Mouse (Mus musculus): ENCODE results near the gene Stx11. TPM values are rescaled to one million over a fixed set of nuclear protein-coding genes. Genes with fewer than 3 reads are reported as not detected.

The Stx11 gene
- polyA plus RNA-seq, 1 experiment, result 10.5 TPM

- H3K27ac ChIP-seq (ENCODE audit: control insufficient read depth, insufficient read depth, low read length), result no peak overlapping the region
- WGBS, result 83% methylated on average over 25 of the region's 25 CpGs
- H3K36me3 ChIP-seq (ENCODE audit: control insufficient read depth, insufficient read depth, low read length), result no peaks in the 10 kb centered on the region
- TF ChIP-seq POLR2A (IDR thresholded peaks at IDR 0.05; ENCODE audit: control insufficient read depth, extremely low read depth, insufficient read depth, low read length, poor library complexity) (no peak), CTCF (IDR thresholded peaks at IDR 0.05; ENCODE audit: borderline replicate concordance, control insufficient read depth, extremely low read depth, insufficient read depth, low read length, poor library complexity) (no peak)
- H3K4me1 ChIP-seq (replicated peaks; ENCODE audit: control insufficient read depth, insufficient read depth, low read length), result no peaks in the 10 kb centered on the region
- DNase-seq, result no peak
- H3K4me3 ChIP-seq (ENCODE audit: control insufficient read depth, insufficient read depth, low read length), result no peak overlapping the region
- no peaks in the 10 kb centered on the region for H3K27me3 ChIP-seq (ENCODE audit: control insufficient read depth, insufficient read depth, low read length)
These were observed 29.4 kb upstream of the Stx11 start for GRCm38 (mm10) chr10:12993411-12994039.

GRCm38 (mm10) chr10:12991953-12992352 lies 27.9 kb upstream of the Stx11 start:
- Histone ChIP-seq H3K36me3 (ENCODE audit: control insufficient read depth, insufficient read depth, low read length) (no peaks in the 10 kb centered on the region), H3K27ac (ENCODE audit: control insufficient read depth, insufficient read depth, low read length) (no peak overlapping the region), H3K4me3 (ENCODE audit: control insufficient read depth, insufficient read depth, low read length) (no peak overlapping the region), H3K4me1 (replicated peaks; ENCODE audit: control insufficient read depth, insufficient read depth, low read length) (no peaks in the 10 kb centered on the region), H3K27me3 (ENCODE audit: control insufficient read depth, insufficient read depth, low read length) (no peaks in the 10 kb centered on the region)
- 64% methylated on average over 5 of the region's 5 CpGs for WGBS
- no peak for TF ChIP-seq POLR2A (IDR thresholded peaks at IDR 0.05; ENCODE audit: control insufficient read depth, extremely low read depth, insufficient read depth, low read length, poor library complexity)
- TF ChIP-seq CTCF (IDR thresholded peaks at IDR 0.05; ENCODE audit: borderline replicate concordance, control insufficient read depth, extremely low read depth, insufficient read depth, low read length, poor library complexity), result no peak
- DNase-seq, result no peak

- H3K27me3 ChIP-seq (ENCODE audit: control insufficient read depth, insufficient read depth, low read length), result no peaks in the 10 kb centered on the region
- no peaks in the 10 kb centered on the region for H3K4me1 ChIP-seq (replicated peaks; ENCODE audit: control insufficient read depth, insufficient read depth, low read length)
- TF ChIP-seq CTCF (IDR thresholded peaks at IDR 0.05; ENCODE audit: borderline replicate concordance, control insufficient read depth, extremely low read depth, insufficient read depth, low read length, poor library complexity) (no peak), POLR2A (IDR thresholded peaks at IDR 0.05; ENCODE audit: control insufficient read depth, extremely low read depth, insufficient read depth, low read length, poor library complexity) (no peak)
- no peak for DNase-seq
- WGBS, result 27% methylated on average over 4 of the region's 4 CpGs
- no peaks in the 10 kb centered on the region for H3K36me3 ChIP-seq (ENCODE audit: control insufficient read depth, insufficient read depth, low read length)
- H3K27ac ChIP-seq (ENCODE audit: control insufficient read depth, insufficient read depth, low read length), result no peak overlapping the region
- no peak overlapping the region for H3K4me3 ChIP-seq (ENCODE audit: control insufficient read depth, insufficient read depth, low read length)
These were observed 22.8 kb upstream of the Stx11 start for GRCm38 (mm10) chr10:12986943-12987342.

GRCm38 (mm10) chr10:12986485-12986884 lies 22.4 kb upstream of the Stx11 start:
- H3K4me1 ChIP-seq (replicated peaks; ENCODE audit: control insufficient read depth, insufficient read depth, low read length), result no peaks in the 10 kb centered on the region
- WGBS, result 77% methylated on average over 5 of the region's 5 CpGs
- no peak for DNase-seq
- no peak overlapping the region for H3K4me3 ChIP-seq (ENCODE audit: control insufficient read depth, insufficient read depth, low read length)
- TF ChIP-seq CTCF (IDR thresholded peaks at IDR 0.05; ENCODE audit: borderline replicate concordance, control insufficient read depth, extremely low read depth, insufficient read depth, low read length, poor library complexity) (no peak), POLR2A (IDR thresholded peaks at IDR 0.05; ENCODE audit: control insufficient read depth, extremely low read depth, insufficient read depth, low read length, poor library complexity) (no peak)
- H3K27ac ChIP-seq (ENCODE audit: control insufficient read depth, insufficient read depth, low read length), result no peak overlapping the region
- no peaks in the 10 kb centered on the region for H3K27me3 ChIP-seq (ENCODE audit: control insufficient read depth, insufficient read depth, low read length)
- H3K36me3 ChIP-seq (ENCODE audit: control insufficient read depth, insufficient read depth, low read length), result no peaks in the 10 kb centered on the region

- TF ChIP-seq POLR2A (IDR thresholded peaks at IDR 0.05; ENCODE audit: control insufficient read depth, extremely low read depth, insufficient read depth, low read length, poor library complexity) (no peak), CTCF (IDR thresholded peaks at IDR 0.05; ENCODE audit: borderline replicate concordance, control insufficient read depth, extremely low read depth, insufficient read depth, low read length, poor library complexity) (no peak)
- no peak for DNase-seq
- H3K27me3 ChIP-seq (ENCODE audit: control insufficient read depth, insufficient read depth, low read length), result no peaks in the 10 kb centered on the region
- H3K36me3 ChIP-seq (ENCODE audit: control insufficient read depth, insufficient read depth, low read length), result no peaks in the 10 kb centered on the region
- H3K4me3 ChIP-seq (ENCODE audit: control insufficient read depth, insufficient read depth, low read length), result no peak overlapping the region
- no peak overlapping the region for H3K27ac ChIP-seq (ENCODE audit: control insufficient read depth, insufficient read depth, low read length)
- 5% methylated on average over 3 of the region's 3 CpGs for WGBS
- H3K4me1 ChIP-seq (replicated peaks; ENCODE audit: control insufficient read depth, insufficient read depth, low read length), result no peaks in the 10 kb centered on the region
These were observed 20.9 kb upstream of the Stx11 start for GRCm38 (mm10) chr10:12985028-12985427.

DNA sequence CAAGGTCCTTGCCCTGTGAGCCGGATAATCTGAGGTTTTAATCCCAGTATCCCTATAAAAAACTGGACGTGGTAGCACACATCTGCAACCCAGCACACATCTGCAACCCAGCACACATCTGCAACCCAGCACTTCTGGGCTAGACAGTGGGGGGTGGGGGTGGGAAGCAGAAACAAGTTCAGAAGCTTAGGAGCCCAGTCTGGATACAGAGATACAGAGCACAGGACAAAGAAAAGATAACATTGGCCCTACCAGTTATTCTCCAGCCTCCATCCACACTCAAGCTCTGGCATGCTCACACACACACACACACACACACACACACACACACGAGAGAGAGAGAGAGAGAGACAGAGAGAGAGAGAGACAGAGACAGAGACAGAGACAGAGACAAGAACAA lies 19.4 kb upstream of the Stx11 start:
- DNase-seq, result no peak
- WGBS, result 81% methylated on average over 3 of the region's 3 CpGs
- no peak overlapping the region for H3K4me3 ChIP-seq (ENCODE audit: control insufficient read depth, insufficient read depth, low read length)
- no peaks in the 10 kb centered on the region for H3K4me1 ChIP-seq (replicated peaks; ENCODE audit: control insufficient read depth, insufficient read depth, low read length)
- H3K36me3 ChIP-seq (ENCODE audit: control insufficient read depth, insufficient read depth, low read length), result no peaks in the 10 kb centered on the region
- no peaks in the 10 kb centered on the region for H3K27me3 ChIP-seq (ENCODE audit: control insufficient read depth, insufficient read depth, low read length)
- no peak overlapping the region for H3K27ac ChIP-seq (ENCODE audit: control insufficient read depth, insufficient read depth, low read length)
- TF ChIP-seq CTCF (IDR thresholded peaks at IDR 0.05; ENCODE audit: borderline replicate concordance, control insufficient read depth, extremely low read depth, insufficient read depth, low read length, poor library complexity), result no peak
- TF ChIP-seq POLR2A (IDR thresholded peaks at IDR 0.05; ENCODE audit: control insufficient read depth, extremely low read depth, insufficient read depth, low read length, poor library complexity), result no peak

- TF ChIP-seq CTCF (IDR thresholded peaks at IDR 0.05; ENCODE audit: borderline replicate concordance, control insufficient read depth, extremely low read depth, insufficient read depth, low read length, poor library complexity) (no peak), POLR2A (IDR thresholded peaks at IDR 0.05; ENCODE audit: control insufficient read depth, extremely low read depth, insufficient read depth, low read length, poor library complexity) (no peak)
- Histone ChIP-seq H3K4me3 (ENCODE audit: control insufficient read depth, insufficient read depth, low read length) (no peak overlapping the region), H3K27ac (ENCODE audit: control insufficient read depth, insufficient read depth, low read length) (no peak overlapping the region), H3K27me3 (ENCODE audit: control insufficient read depth, insufficient read depth, low read length) (no peaks in the 10 kb centered on the region), H3K4me1 (replicated peaks; ENCODE audit: control insufficient read depth, insufficient read depth, low read length) (no peaks in the 10 kb centered on the region), H3K36me3 (ENCODE audit: control insufficient read depth, insufficient read depth, low read length) (no peaks in the 10 kb centered on the region)
- WGBS, result 92% methylated on average over 7 of the region's 7 CpGs
- DNase-seq, result no peak
These were observed 17.0 kb upstream of the Stx11 start for GRCm38 (mm10) chr10:12981071-12981470.
